Mouse (Mus musculus): ENCODE measurements around the gene Agap1. TPM values are rescaled to one million over a fixed set of nuclear protein-coding genes. Genes with fewer than 3 reads are reported as not detected.
A peak's percentile ranks its signal among the peaks of the same experiment; 100 is the strongest.

Gene Agap1
- total RNA-seq, 2 experiments from 2014 or later: 28.3 to 32.3 TPM

GRCm38 (mm10) chr1:89928676-89929075, 474.1 kb downstream of the Agap1 start:
- no peak for DNase-seq
- intact Hi-C loops (cut with DNase I; ENCODE audit: low total_unique reads): no loop called here

- intact Hi-C loops (cut with DNase I; ENCODE audit: low total_unique reads): no loop called here
- no peak for DNase-seq
These were observed 474.6 kb downstream of the Agap1 start for GRCm38 (mm10) chr1:89929181-89929580.

GRCm38 (mm10) chr1:89929721-89930505, 475.3 kb downstream of the Agap1 start:
- no peak for DNase-seq
- intact Hi-C loops (cut with DNase I; ENCODE audit: low total_unique reads): loop anchor here (10.0 kb wide), 1 partner anchor 155 kb away; no protein-coding TSS in a partner anchor

GRCm38 (mm10) chr1:89930551-89930950, 475.9 kb downstream of the Agap1 start:
- intact Hi-C loops (cut with DNase I; ENCODE audit: low total_unique reads): loop anchor here (10.0 kb wide), 1 partner anchor 156 kb away; no protein-coding TSS in a partner anchor
- DNase-seq: no peak

GRCm38 (mm10) chr1:89931120-89931519, 476.5 kb downstream of the Agap1 start, which contains the start of gene Gbx2:
Gene Gbx2 (minus strand): TSS chr1:89931179.
- DNase-seq: peak; percentile 41
- intact Hi-C loops (cut with DNase I; ENCODE audit: low total_unique reads): loop anchor here (10.0 kb wide), 1 partner anchor 156 kb away; no protein-coding TSS in a partner anchor

GRCm38 (mm10) chr1:89932021-89932423, 477.4 kb downstream of the Agap1 start:
- intact Hi-C loops (cut with DNase I; ENCODE audit: low total_unique reads): loop anchor here (10.0 kb wide), 1 partner anchor 157 kb away; no protein-coding TSS in a partner anchor
- no peak for DNase-seq

- DNase-seq: no peak
- intact Hi-C loops (cut with DNase I; ENCODE audit: low total_unique reads): loop anchor here (10.0 kb wide), 1 partner anchor 158 kb away; no protein-coding TSS in a partner anchor
These were observed 478.0 kb downstream of the Agap1 start for GRCm38 (mm10) chr1:89932616-89933015.

GRCm38 (mm10) chr1:89933028-89933427, 478.4 kb downstream of the Agap1 start:
- DNase-seq: no peak
- intact Hi-C loops (cut with DNase I; ENCODE audit: low total_unique reads): loop anchor here (10.0 kb wide), 1 partner anchor 158 kb away; no protein-coding TSS in a partner anchor

GRCm38 (mm10) chr1:89933786-89934185, 479.2 kb downstream of the Agap1 start:
- intact Hi-C loops (cut with DNase I; ENCODE audit: low total_unique reads): loop anchor here (10.0 kb wide), 1 partner anchor 159 kb away; no protein-coding TSS in a partner anchor
- DNase-seq: no peak

GRCm38 (mm10) chr1:89934316-89935260, 480.0 kb downstream of the Agap1 start:
- no peak for DNase-seq
- intact Hi-C loops (cut with DNase I; ENCODE audit: low total_unique reads): loop anchor here (10.0 kb wide), 1 partner anchor 160 kb away; no protein-coding TSS in a partner anchor

GRCm38 (mm10) chr1:89935493-89936348, 481.1 kb downstream of the Agap1 start:
- DNase-seq: no peak
- intact Hi-C loops (cut with DNase I; ENCODE audit: low total_unique reads): loop anchor here (10.0 kb wide), 1 partner anchor 161 kb away; no protein-coding TSS in a partner anchor

- no peak for DNase-seq
- intact Hi-C loops (cut with DNase I; ENCODE audit: low total_unique reads): loop anchor here (10.0 kb wide), 1 partner anchor 164 kb away; no protein-coding TSS in a partner anchor
These were observed 484.4 kb downstream of the Agap1 start for GRCm38 (mm10) chr1:89938884-89939595.

- intact Hi-C loops (cut with DNase I; ENCODE audit: low total_unique reads): loop anchor here (10.0 kb wide), 1 partner anchor 165 kb away; no protein-coding TSS in a partner anchor
- DNase-seq: no peak
These were observed 485.0 kb downstream of the Agap1 start for GRCm38 (mm10) chr1:89939596-89939960.

- peak; percentile 75 for DNase-seq
- intact Hi-C loops (cut with DNase I; ENCODE audit: low total_unique reads): loop anchor here (5.0 to 10.0 kb wide), 3 partner anchors 165 to 293 kb away; no protein-coding TSS in a partner anchor
These were observed 485.5 kb downstream of the Agap1 start for GRCm38 (mm10) chr1:89939981-89940726.

GRCm38 (mm10) chr1:89940961-89941524, 486.4 kb downstream of the Agap1 start:
- no peak for DNase-seq
- intact Hi-C loops (cut with DNase I; ENCODE audit: low total_unique reads): loop anchor here (5.0 kb wide), 2 partner anchors 274 to 294 kb away; no protein-coding TSS in a partner anchor

- no peak for DNase-seq
- intact Hi-C loops (cut with DNase I; ENCODE audit: low total_unique reads): loop anchor here (5.0 kb wide), 2 partner anchors 275 to 295 kb away; no protein-coding TSS in a partner anchor
These were observed 487.2 kb downstream of the Agap1 start for GRCm38 (mm10) chr1:89941701-89942381.
